Comparison of ENCODE assay signal across 8 mouse cellular contexts in the genomic region with DNA sequence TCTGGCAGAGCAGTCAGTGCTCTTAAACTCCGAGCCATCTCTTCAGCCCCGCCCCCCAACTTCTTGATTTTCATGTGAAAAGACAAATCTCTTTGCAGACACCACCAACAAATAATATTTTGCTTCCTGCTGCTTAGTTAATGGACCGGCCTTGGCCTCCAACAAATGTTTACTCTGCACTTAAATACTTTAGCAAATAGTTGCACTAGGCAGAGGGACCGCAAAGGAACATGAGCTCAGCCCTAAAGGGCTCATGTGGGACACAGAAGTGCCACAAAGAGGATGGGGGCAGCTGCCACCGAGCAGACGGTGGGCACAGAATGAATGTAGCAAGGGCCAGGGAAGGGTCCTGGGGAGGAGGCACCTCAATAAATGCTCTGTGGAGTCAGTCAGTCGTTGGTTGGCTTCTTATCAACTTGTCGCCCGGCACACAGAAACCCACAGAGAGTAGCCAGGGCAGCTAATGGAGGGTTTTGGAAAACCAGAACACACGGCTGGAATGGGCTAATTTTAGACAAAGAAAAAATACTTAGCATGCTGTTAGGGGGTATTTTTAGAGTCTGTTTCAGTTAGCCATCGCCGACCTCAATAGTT. TPM values are rescaled to one million over a fixed set of nuclear protein-coding genes. Genes with fewer than 3 reads are reported as not detected.
A peak's percentile ranks its signal among the peaks of the same experiment; 100 is the strongest.
DNase-seq lines count a peak whose midpoint lies in the region; ATAC-seq and TF ChIP-seq lines count a peak whose summit lies in the region.

No protein-coding gene starts in this region.

- peaks cover 27% of the 10 kb centered on the region for H3K4me1 ChIP-seq in forebrain, embryonic 13.5 days
- peaks cover 92% of the 10 kb centered on the region for H3K4me1 ChIP-seq in limb, embryonic 12.5 days (replicated peaks)
- H3K4me1 ChIP-seq in midbrain, embryonic 14.5 days (ENCODE audit: control insufficient read depth, insufficient read depth, low read length) = peaks cover 15% of the 10 kb centered on the region; the same call in 1 of the 2 replicates

- H3K36me3 ChIP-seq in forebrain, embryonic 13.5 days (ENCODE audit: poor library complexity, severe bottlenecking) = no peaks in the 10 kb centered on the region
- H3K36me3 ChIP-seq in limb, embryonic 12.5 days = no peaks in the 10 kb centered on the region
- no peaks in the 10 kb centered on the region for H3K36me3 ChIP-seq in midbrain, embryonic 14.5 days (ENCODE audit: control insufficient read depth, insufficient read depth, low read length)

- no peak for TF ChIP-seq CTCF in layer of hippocampus, adult 2 months (conservative IDR thresholded peaks at IDR 0.05)

- no peak overlapping the region for H3K4me2 ChIP-seq in forebrain, embryonic 13.5 days
- no peak overlapping the region for H3K4me2 ChIP-seq in limb, embryonic 12.5 days
- H3K4me2 ChIP-seq in midbrain, embryonic 14.5 days (ENCODE audit: low read length) = no peak overlapping the region

- 0 out of 2 replicates have a peak, but pooled peaks cover 3% of the 10 kb centered on the region for H3K27me3 ChIP-seq in forebrain, embryonic 13.5 days
- H3K27me3 ChIP-seq in limb, embryonic 12.5 days = no peaks in the 10 kb centered on the region
- H3K27me3 ChIP-seq in midbrain, embryonic 14.5 days (ENCODE audit: control insufficient read depth, insufficient read depth, low read length) = no peaks in the 10 kb centered on the region

- H3K9me3 ChIP-seq in forebrain, embryonic 13.5 days (replicated peaks) = no peaks in the 10 kb centered on the region
- no peaks in the 10 kb centered on the region for H3K9me3 ChIP-seq in limb, embryonic 12.5 days
- no peaks in the 10 kb centered on the region for H3K9me3 ChIP-seq in midbrain, embryonic 14.5 days (ENCODE audit: control insufficient read depth, low read length)

- 53% methylated on average over 12 of the region's 12 CpGs for WGBS in forebrain, embryonic 13.5 days
- 63% methylated on average over 12 of the region's 12 CpGs for WGBS in limb, embryonic 12.5 days
- 59% methylated on average over 12 of the region's 12 CpGs for whole genome bisulfite sequencing in midbrain, embryonic 14.5 days

- ATAC-seq in forebrain, embryonic 13.5 days = no peak
- ATAC-seq in limb, embryonic 12.5 days (ENCODE audit: insufficient number of reproducible peaks, insufficient read depth, low FRiP score, low TSS enrichment, low read depth) = no peak
- ATAC-seq in midbrain, embryonic 14.5 days (ENCODE audit: low FRiP score, low TSS enrichment) = no peak

- peak overlapping the region; percentile 73; the same call in 1 of the 2 replicates for H3K27ac ChIP-seq in layer of hippocampus, adult 2 months
- H3K27ac ChIP-seq in forebrain, embryonic 13.5 days = peak overlapping the region; percentile 36; the same call in 1 of the 2 replicates
- H3K27ac ChIP-seq in limb, embryonic 12.5 days = peak overlapping the region; percentile 60; the same call in 1 of the 2 replicates
- H3K27ac ChIP-seq in midbrain, embryonic 14.5 days (replicated peaks; ENCODE audit: low read depth, low read length) = peak overlapping the region; percentile 42; the same call in 1 of the 2 replicates

- no peak for DNase-seq in layer of hippocampus, adult 2 months (ENCODE audit: low spot score in 2 of 2)
- no peak for DNase-seq in layer of hippocampus, postnatal 36 days
- DNase-seq in midbrain, embryonic 14.5 days = no peak
- DNase-seq in right cerebral cortex, postnatal 36 days (ENCODE audit: low spot score in 2 of 2) = no peak
- DNase-seq in left cerebral cortex, adult 18-20 months (ENCODE audit: low spot score in 2 of 2) = no peak
- DNase-seq in natural killer cell, adult 2 months (ENCODE audit: low spot score in 2 of 2) = no peak

- H3K4me3 ChIP-seq in layer of hippocampus, adult 2 months = no peak overlapping the region
- no peak overlapping the region for H3K4me3 ChIP-seq in forebrain, embryonic 13.5 days
- no peak overlapping the region for H3K4me3 ChIP-seq in limb, embryonic 12.5 days (replicated peaks)
- H3K4me3 ChIP-seq in midbrain, embryonic 14.5 days (replicated peaks; ENCODE audit: low read depth, low read length) = no peak overlapping the region

- H3K9ac ChIP-seq in forebrain, embryonic 13.5 days = no peak overlapping the region
- no peak overlapping the region for H3K9ac ChIP-seq in limb, embryonic 12.5 days (replicated peaks)
- H3K9ac ChIP-seq in midbrain, embryonic 14.5 days (replicated peaks; ENCODE audit: low read length) = no peak overlapping the region

RNA-seq across cellular contexts. Expression of gene Rassf3, which starts 44.0 kb away (rescaled TPM):
- 1 to 10 TPM; 8.8 to 9.3 TPM for total RNA-seq in layer of hippocampus, adult 2 months (2021)
- 1 to 10 TPM; 8.2 to 8.9 TPM for total RNA-seq in layer of hippocampus, postnatal 36 days (2021)
- 3.5 and 3.7 TPM in 2 replicates for polyA plus RNA-seq in forebrain, embryonic 13.5 days (2015; fragmentation: Nextera tagmentation; extraction: Ambion mirVana)
- polyA plus RNA-seq in limb, embryonic 12.5 days (2016; fragmentation: Nextera tagmentation; extraction: Ambion mirVana) = 20.2 and 22.2 TPM in 2 replicates
- 2.4 and 4.5 TPM in 2 replicates for polyA plus RNA-seq in midbrain, embryonic 14.5 days (2014; fragmentation: Nextera tagmentation; extraction: Ambion mirVana)
- 10 to 100 TPM; 39.4 to 49.7 TPM for total RNA-seq in left cerebral cortex, adult 18-20 months (2021)
